Mouse (Mus musculus): Measurements from ENCODE around the gene Farp1.
"Not testable (repeated sequence)": the region's sequence is repeated elsewhere in the genome, so short reads cannot be mapped to it uniquely, and the experiment has no call there.

The Farp1 gene

DNA sequence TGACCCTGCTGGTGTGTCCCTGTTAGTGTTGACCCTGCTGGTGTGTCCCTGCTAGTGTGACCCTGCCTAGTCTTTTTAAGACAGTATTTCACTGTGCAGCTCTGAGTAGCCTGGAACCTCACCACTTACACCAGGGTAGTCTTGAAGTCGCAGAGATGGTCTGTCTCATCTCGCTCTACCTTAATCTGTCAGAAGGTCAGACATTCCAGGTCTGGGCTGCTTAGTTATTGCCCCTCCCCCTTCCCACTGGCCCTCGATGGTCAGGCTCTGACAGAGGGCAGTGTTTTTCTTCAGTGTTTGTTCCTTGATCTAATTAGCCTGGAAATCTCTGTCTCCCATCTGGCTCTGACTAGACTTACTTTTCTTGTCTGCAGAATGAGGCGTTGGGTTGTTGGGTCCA lies 71.9 kb downstream of the Farp1 start:
- DNase-seq (ENCODE audit: low spot score) = no peak

DNA sequence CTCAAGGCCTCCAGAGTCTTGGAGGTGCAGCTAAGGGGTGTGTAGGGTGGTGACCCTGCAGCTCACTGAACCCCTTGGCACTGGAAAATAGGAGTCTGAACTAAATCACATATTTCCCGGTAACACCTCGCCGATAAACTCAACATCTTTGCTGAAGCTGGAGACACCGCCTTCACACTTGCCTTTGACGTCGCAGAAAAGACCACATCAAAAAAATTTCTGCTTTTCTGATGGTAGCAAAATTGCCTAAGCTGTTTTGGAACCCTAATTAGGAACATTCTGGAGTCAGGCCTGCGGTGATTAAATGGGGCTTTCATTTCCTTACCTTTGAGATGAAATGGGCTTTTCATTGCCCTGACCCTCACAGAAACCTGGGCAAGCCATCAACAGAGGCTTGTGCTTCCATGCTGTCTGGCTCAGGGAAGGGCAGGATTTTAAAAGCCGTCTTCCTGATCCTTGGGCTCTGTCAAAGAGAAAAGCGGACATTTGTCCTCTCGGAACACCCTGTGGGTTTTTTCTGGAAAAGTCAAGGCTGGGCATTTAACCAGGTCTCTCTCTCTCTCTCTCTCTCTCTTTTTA lies 72.8 kb downstream of the Farp1 start:
- no peak for DNase-seq (ENCODE audit: low spot score)

GRCm38 (mm10) chr14:121108439-121109115 lies 73.6 kb downstream of the Farp1 start:
- no peak for DNase-seq (ENCODE audit: low spot score)

GRCm38 (mm10) chr14:121109116-121109504 lies 74.1 kb downstream of the Farp1 start:
- no peak for DNase-seq (ENCODE audit: low spot score)

GRCm38 (mm10) chr14:121110492-121111267 lies 75.7 kb downstream of the Farp1 start:
- DNase-seq (ENCODE audit: low spot score) = no peak

GRCm38 (mm10) chr14:121112061-121112460 lies 77.1 kb downstream of the Farp1 start:
- no peak for DNase-seq (ENCODE audit: low spot score)

DNA sequence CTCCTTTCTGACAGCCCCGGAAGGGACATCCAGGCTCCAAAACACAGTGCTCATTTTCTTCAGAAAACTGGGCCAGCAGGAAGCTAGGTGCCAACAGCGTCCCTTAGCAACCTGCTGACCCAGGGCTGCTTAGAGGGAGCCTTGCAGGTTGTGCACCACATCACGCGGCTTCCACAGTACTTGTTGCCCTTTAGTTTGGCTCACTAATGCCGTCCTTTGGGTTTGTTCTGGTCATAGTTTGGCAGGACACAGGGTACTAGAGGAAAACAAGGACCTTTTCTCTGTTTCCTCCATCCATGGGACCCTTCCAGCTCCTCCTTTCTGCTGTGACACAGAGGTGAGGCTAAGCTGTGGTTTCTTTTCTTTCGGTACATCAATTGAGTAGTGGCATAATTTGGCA lies 78.8 kb downstream of the Farp1 start:
- DNase-seq (ENCODE audit: low spot score) = no peak

DNA sequence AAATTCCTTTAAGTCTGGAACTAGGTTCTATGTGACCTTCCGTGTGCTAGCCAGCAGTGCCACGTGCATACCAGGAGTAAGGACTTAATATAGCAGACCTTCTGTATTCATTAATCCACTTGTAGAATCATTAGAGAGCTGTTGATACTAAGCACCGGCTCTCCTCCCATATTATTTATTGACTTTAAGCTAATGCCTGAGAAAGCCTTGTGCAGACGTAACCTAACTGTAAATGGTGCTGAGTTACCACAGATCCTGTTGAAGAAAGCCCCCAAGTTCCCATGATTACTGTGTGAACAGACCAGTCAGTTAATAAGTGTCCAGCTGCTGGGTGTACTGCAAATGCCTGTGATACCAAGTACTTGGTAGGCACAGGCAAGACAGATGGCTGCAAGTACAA lies 81.7 kb downstream of the Farp1 start:
- no peak for DNase-seq (ENCODE audit: low spot score)

DNA sequence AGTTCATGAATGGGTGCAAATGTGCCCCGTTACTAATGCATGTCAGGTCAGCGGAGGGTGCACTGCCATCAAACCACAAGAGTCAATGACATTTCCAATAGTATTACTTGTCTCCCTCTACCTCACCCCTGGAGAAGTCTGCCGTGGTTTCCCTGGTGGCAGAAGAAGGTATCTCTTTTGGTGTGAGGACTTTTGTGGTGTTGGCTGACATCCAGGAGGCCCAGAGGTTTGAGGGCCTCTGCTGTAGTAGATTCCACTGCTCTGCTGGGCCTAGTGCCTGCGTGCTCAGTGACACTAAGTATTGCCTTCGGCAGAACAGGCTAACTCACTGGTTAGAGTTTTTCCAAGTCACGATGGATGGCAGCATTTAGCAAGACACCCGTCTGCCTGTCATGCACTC lies 83.9 kb downstream of the Farp1 start:
- DNase-seq (ENCODE audit: low spot score) = no peak

DNA sequence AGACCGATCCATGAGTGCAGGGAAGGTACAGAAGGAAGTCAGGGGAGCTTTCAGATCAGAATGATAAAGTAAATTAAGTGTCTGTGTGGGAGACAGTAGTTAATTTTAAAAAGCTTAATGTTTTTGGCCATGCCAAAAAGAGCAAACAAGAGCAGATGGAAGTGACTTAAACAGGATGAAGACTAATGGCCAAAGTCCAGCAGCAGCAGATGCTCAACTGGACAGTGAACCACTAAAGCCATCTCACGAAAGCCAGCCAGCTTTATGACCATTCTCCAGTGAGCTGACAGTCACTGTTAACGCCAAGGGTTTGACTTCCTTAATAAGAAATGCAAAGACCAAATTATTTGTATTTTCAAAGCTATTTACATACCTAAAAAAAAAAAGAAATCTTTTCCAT lies 86.7 kb downstream of the Farp1 start:
- no peak for DNase-seq (ENCODE audit: low spot score)

DNA sequence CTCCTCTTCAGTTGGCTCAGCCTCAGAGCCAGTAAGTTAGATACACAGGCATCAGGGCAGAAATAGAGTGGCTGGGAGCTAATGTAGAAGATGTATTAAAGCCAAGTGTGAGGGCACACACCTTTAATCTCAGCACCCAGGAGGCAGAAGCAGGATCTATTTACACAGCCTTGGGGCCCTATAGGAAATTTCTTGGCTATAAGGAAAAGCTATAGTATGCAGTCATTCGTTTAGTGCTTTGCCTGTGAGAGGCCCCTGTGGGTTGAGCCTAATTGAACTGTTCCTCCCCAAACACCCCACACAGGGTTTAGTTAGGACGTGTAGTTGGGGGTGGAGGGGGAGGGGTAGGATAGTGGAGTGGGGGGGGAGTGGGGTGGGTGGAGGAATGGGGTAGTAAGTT lies 87.9 kb downstream of the Farp1 start:
- DNase-seq (ENCODE audit: low spot score) = no peak

DNA sequence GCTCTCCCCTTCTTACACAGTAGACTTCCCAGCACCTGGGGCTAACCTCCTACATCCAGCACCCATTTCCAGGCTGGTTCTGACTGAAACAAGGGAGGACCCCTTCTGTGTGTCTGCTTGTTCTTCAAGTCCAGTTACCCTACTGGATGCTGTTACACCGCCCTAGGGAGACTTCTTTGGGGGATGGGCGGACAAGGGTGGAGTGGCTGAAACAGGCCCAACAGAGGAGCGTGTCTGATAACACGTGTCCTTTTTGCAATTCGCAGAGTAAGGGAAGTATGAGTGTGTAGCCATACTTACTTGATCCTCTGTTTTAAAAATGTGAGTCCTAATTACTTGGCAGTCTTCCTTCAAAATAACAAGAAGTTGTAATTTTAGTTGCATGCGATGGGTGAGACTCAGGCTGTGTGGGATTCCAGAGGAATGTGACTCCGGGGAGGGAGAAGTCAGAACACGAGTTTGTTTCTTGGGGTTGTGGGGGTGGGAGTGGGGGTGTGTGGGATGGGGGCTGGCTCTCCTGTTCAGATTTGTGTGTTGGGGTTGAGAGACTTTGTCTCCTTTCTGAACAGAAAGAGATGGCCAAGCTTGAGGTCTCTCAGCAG lies 89.5 kb downstream of the Farp1 start:
- DNase-seq (ENCODE audit: low spot score) = no peak

- no peak for DNase-seq (ENCODE audit: low spot score)
These were observed 90.7 kb downstream of the Farp1 start for GRCm38 (mm10) chr14:121125651-121126050.

DNA sequence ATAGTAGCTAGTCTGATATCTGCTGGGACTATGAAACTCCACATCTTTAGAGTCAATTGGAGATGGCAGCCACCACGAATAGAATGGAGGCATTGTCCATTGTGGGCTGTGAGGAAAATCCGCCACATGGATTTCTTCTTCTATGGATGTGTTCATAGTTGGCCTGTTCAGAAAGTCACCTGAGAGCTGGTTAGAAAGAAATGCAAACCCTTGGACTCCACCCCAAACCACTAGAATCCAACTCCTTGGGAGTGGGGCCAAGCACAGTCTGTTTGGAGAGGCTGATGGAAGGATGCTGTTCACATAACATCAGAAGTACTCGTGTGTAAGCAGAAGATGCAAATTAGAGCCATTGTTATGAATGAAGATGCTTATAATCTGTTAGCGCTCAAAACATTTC lies 91.3 kb downstream of the Farp1 start:
- no peak for DNase-seq (ENCODE audit: low spot score)

DNA sequence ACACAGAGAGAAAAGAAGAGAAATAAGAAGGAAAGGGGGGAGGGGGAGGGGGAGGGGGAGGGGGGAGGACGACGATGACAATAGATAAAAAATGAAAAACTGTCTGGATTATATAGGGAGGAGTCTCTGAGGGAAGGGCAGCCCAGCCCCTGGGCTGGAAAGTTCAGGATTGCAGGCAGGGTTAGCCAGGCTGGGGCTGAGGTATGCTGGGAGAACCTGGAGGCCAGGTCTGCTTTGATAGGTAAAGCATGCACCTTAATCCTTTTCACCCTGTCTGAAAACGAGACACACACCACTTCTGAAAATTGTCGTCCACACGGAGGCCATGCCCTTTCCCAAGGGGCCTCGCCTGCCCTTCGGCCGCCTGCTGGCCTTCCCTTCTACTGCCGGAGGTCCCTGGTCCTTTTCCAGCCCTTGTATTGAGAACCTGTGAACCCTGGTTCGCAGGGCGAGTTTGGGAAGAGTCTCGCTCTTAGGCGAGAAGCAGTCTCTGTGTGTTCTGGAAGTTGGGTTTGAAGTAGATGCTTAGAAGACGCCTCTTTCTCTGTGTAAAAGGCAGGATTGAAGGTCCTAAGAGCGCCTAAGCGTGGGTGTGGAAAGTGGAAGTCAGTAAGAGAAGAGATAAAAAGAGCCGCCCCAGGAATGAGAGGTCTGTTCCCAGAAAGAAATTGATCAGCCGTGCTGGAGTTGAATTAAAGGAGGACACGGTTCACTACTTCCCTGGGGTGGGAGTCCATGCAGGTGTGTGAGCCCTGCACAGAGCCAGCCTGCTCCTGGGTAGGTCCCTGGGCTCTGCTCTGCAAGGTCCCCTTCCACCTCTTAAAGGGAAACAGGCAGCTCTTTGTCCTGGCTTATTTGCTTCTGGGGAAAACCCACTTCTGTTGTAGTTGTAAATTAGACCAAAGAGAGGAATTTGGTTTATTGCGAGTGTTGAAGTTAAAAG lies 94.1 kb downstream of the Farp1 start:
- no peak for DNase-seq (ENCODE audit: low spot score)

DNA sequence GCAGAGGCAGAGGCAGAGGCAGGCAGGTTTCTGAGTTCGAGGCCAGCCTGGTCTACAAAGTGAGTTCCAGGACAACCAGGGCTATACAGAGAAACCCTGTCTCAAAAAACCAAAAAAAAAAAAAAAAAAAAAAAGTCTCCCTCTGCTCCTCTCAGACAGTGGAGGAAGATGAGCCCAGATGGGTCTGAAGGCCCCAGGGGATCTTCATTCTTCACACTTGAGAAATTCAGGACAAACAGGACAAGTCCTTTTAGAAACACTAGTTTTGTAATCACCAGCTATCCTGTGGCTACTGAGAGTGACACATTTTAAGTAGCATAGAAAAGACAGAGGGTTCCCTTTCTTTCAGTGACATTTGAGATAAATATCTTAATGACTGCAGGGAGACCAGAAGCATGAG lies 95.4 kb downstream of the Farp1 start:
- not testable (repeated sequence) for DNase-seq (ENCODE audit: low spot score)

GRCm38 (mm10) chr14:121134414-121134813 lies 99.4 kb downstream of the Farp1 start:
- no peak for DNase-seq (ENCODE audit: low spot score)

GRCm38 (mm10) chr14:121143831-121144455 lies 108.9 kb downstream of the Farp1 start:
- DNase-seq (ENCODE audit: low spot score) = no peak

GRCm38 (mm10) chr14:121144496-121144895 lies 109.5 kb downstream of the Farp1 start:
- no peak for DNase-seq (ENCODE audit: low spot score)

GRCm38 (mm10) chr14:121145291-121145690 lies 110.3 kb downstream of the Farp1 start:
- DNase-seq (ENCODE audit: low spot score) = no peak

- no peak for DNase-seq (ENCODE audit: low spot score)
These were observed 110.7 kb downstream of the Farp1 start for GRCm38 (mm10) chr14:121145698-121146097.

Measured in ovary, postnatal 14 days (tissue).